Mouse (Mus musculus) heart, embryonic 13.5 days (tissue): ENCODE measurements around the gene Rab11fip5. TPM values are rescaled to one million over a fixed set of nuclear protein-coding genes. Genes with fewer than 3 reads are reported as not detected.

ENCODE experiments used
- ATAC-seq: fragments of 200-750 bp; cut with Nextera tagmentation; 2 replicates; pipeline ENCODE4 v1.8.0; 2017; ENCODE audit warnings: moderate TSS enrichment; ENCODE audit not compliant: insufficient number of reproducible peaks, low FRiP score, low TSS enrichment; ENCODE audit errors: extremely low read depth
- H3K27ac ChIP-seq: fragments of 300-500 bp; sonication (generic); replicated peaks from 2 replicates; pipeline ENCODE4 v1.5.1; 2015; ENCODE audit warnings: moderate library complexity, mild to moderate bottlenecking, inconsistent platforms
- H3K27me3 ChIP-seq: fragments of 300-500 bp; sonication (generic); replicated peaks from 2 replicates; pipeline ENCODE4 v1.6.1; 2015; ENCODE audit warnings: mild to moderate bottlenecking, inconsistent platforms
- H3K36me3 ChIP-seq: fragments of 300-500 bp; sonication (generic); 2 replicates; pipeline ENCODE4 v1.6.1; 2015; ENCODE audit warnings: mild to moderate bottlenecking, inconsistent platforms
- H3K4me1 ChIP-seq: fragments of 300-500 bp; sonication (generic); 2 replicates; pipeline ENCODE4 v1.6.1; 2015; ENCODE audit warnings: inconsistent platforms
- H3K4me2 ChIP-seq: fragments of 300-500 bp; sonication (generic); 2 replicates; pipeline ENCODE4 v1.6.1; 2015; ENCODE audit warnings: inconsistent platforms, mild to moderate bottlenecking, moderate library complexity
- H3K4me3 ChIP-seq: fragments of 300-500 bp; sonication (generic); 2 replicates; pipeline ENCODE4 v1.5.1; 2015; ENCODE audit warnings: moderate library complexity, mild to moderate bottlenecking, inconsistent platforms
- H3K9ac ChIP-seq: fragments of 300-500 bp; sonication (generic); 2 replicates; pipeline ENCODE4 v1.6.1; 2015; ENCODE audit warnings: inconsistent platforms, mild to moderate bottlenecking, moderate library complexity
- H3K9me3 ChIP-seq: fragments of 300-500 bp; sonication (generic); 2 replicates; pipeline ENCODE4 v1.6.1; 2016; ENCODE audit warnings: inconsistent platforms
- WGBS: fragments of 180-500 bp; shearing (Covaris S2); methylation state at CpG from one replicate; pipeline ENCODE4 v1.1.7; 2015; ENCODE audit warnings: mixed read lengths; 5-methylcytosine and 5-hydroxymethylcytosine counted together
- polyA plus RNA-seq: library from polyadenylated mRNA; unstranded; fragments of >200 nt; fragmentation: Nextera tagmentation; extraction: Ambion mirVana; gene quantifications from 2 replicates; pipeline ENCODE4 v1.2.1, GENCODE M21; 2015

The Rab11fip5 gene
- polyA plus RNA-seq, 1 experiment from 2014 or later = 38.7 TPM

DNA sequence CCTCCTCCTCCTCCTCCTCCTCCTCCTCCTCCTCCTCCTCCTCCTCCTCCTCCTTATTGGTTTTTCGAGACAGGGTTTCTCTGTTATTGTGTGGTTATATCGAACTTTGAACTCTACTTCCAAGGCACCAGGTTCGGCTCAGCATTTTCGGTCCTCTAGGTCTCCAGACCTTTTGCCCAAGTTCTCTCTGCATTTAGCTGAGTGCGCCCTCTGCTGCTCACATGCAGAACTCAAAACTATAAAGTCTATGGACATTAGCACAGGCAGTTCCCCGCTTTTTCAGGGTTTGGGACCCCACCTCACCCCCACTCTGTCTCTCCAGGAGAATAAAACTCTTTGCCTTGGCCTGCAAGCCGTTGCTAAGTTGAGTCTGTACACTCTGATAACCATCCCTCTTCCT lies 17.4 kb upstream of the Rab11fip5 start:
- no peaks in the 10 kb centered on the region for H3K36me3 ChIP-seq
- no peak for ATAC-seq
- H3K9ac ChIP-seq = 0 out of 2 replicates have a peak overlapping the region, but pooled peaks have one; percentile 5
- no peak overlapping the region for H3K4me2 ChIP-seq
- WGBS = 12% methylated on average over 6 of the region's 7 CpGs
- H3K9me3 ChIP-seq = no peaks in the 10 kb centered on the region
- H3K27ac ChIP-seq = no peak overlapping the region
- no peaks in the 10 kb centered on the region for H3K4me1 ChIP-seq
- no peak overlapping the region for H3K4me3 ChIP-seq
- peaks cover 16% of the 10 kb centered on the region for H3K27me3 ChIP-seq

DNA sequence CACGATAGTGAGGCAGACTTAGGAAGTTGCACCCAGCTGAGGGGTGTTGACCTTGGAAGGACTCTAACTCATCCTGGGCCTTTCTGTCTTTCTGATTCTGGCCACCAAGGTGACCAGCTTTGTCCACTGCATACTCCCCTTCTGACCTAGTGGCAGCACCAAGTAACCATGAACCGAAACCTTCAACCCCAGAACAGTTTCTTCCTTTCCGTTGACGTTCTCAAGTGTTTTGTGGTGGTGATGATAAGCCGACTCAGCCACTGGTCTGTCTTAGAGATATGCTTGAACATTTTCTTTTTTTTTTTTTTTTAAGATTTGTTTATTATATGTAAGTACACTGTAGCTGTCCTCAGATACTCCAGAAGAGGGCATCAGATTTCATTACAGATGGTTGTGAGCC lies 14.2 kb upstream of the Rab11fip5 start:
- Histone ChIP-seq H3K27ac (no peak overlapping the region), H3K9ac (no peak overlapping the region), H3K9me3 (no peaks in the 10 kb centered on the region), H3K36me3 (no peaks in the 10 kb centered on the region), H3K4me1 (no peaks in the 10 kb centered on the region), H3K4me2 (no peak overlapping the region), H3K4me3 (no peak overlapping the region), H3K27me3 (peaks cover 29% of the 10 kb centered on the region)
- no peak for ATAC-seq
- WGBS = 48% methylated on average over 5 of the region's 5 CpGs

DNA sequence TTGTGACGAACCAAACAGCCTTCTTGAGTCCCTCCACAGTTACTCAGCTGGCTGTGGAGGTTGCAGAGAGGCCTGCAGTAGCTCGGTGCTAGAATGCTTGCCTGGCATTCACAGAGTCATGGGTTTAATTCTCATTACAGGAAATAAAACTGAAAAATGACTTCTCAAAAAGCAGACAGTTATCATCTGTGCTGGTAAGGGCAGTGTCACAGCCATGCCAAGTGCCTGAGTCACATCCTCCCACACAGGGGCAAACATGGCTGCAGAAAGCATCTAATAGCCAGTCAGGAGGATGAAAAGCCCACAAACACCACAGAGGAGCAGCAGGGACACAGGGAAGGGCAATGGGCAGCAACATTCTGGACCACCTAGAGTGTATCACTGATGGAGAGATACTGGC lies 8.4 kb upstream of the Rab11fip5 start:
- no peak overlapping the region for H3K4me2 ChIP-seq
- no peak for ATAC-seq
- peaks cover 19% of the 10 kb centered on the region for H3K27me3 ChIP-seq
- no peak overlapping the region for H3K27ac ChIP-seq
- peaks cover 21% of the 10 kb centered on the region for H3K4me1 ChIP-seq
- no peaks in the 10 kb centered on the region for H3K36me3 ChIP-seq
- H3K9ac ChIP-seq = no peak overlapping the region
- 65% methylated on average over 2 of the region's 2 CpGs for WGBS
- no peaks in the 10 kb centered on the region for H3K9me3 ChIP-seq
- no peak overlapping the region for H3K4me3 ChIP-seq

- Histone ChIP-seq H3K27me3 (peaks cover 12% of the 10 kb centered on the region), H3K9me3 (no peaks in the 10 kb centered on the region), H3K4me1 (peaks cover 32% of the 10 kb centered on the region), H3K27ac (no peak overlapping the region), H3K9ac (no peak overlapping the region), H3K36me3 (no peaks in the 10 kb centered on the region), H3K4me3 (no peak overlapping the region), H3K4me2 (no peak overlapping the region)
- WGBS = 63% methylated on average over 10 of the region's 10 CpGs
- ATAC-seq = no peak
These were observed 7.2 kb upstream of the Rab11fip5 start for GRCm38 (mm10) chr6:85381648-85382020.

DNA sequence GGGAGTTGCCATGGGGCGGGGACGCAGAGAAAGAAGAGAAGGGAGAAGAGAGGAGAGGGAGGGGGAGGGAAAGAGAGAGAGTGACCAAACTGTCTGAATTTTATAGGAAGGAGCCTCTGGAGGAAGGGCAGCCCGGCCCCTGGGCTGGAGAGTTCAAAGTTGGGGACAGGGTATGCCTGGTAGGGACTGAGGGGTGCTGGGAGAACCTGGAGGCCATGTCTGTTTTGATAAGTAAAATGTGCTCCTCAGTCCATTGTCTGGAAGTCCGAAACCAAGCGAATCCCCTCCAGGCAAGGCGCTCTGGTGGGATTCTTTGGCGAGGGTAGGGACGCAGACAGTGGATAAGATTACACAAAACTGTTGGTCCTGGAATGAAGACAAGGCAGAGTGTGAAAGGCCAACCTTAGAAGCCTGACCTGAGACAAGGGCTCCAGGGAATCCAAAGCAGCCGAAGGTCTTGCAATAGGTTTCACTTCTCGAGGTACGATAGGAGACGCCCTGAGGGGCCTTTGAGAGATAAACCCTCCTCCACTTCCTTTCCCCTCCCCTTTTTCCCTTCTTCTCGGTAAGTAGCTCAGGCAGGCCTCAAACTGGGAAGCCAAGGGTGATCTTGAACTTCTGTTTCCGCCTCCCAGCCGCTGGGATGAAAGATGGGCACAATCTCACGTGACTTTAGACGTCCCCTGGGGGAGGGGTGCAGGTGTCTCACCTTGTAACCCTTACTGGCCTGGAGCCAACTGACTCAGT lies 6.6 kb upstream of the Rab11fip5 start:
- H3K4me1 ChIP-seq = peaks cover 34% of the 10 kb centered on the region
- no peak; the same call in 1 of the 2 replicates for ATAC-seq
- WGBS = 22% methylated on average over 17 of the region's 17 CpGs
- no peak overlapping the region for H3K27ac ChIP-seq
- H3K9ac ChIP-seq = peak overlapping the region; percentile 59
- H3K27me3 ChIP-seq = peaks cover 7% of the 10 kb centered on the region
- peak overlapping the region; percentile 62 for H3K4me2 ChIP-seq
- no peaks in the 10 kb centered on the region for H3K9me3 ChIP-seq
- peak overlapping the region; percentile 24 for H3K4me3 ChIP-seq
- no peaks in the 10 kb centered on the region for H3K36me3 ChIP-seq

GRCm38 (mm10) chr6:85380201-85380900 lies 5.9 kb upstream of the Rab11fip5 start:
- H3K27me3 ChIP-seq = no peaks in the 10 kb centered on the region
- no peaks in the 10 kb centered on the region for H3K9me3 ChIP-seq
- peaks cover 36% of the 10 kb centered on the region for H3K4me1 ChIP-seq
- H3K4me2 ChIP-seq = peak overlapping the region; percentile 62
- 0 out of 2 replicates have a peak, but pooled peaks have one; percentile 23 for ATAC-seq
- H3K36me3 ChIP-seq = no peaks in the 10 kb centered on the region
- WGBS = 28% methylated on average over 10 of the region's 10 CpGs
- peak overlapping the region; percentile 59 for H3K9ac ChIP-seq
- no peak overlapping the region for H3K27ac ChIP-seq
- peak overlapping the region; percentile 24 for H3K4me3 ChIP-seq

- WGBS = 45% methylated on average over 8 of the region's 8 CpGs
- H3K9ac ChIP-seq = no peak overlapping the region
These were observed 4.2 kb upstream of the Rab11fip5 start for GRCm38 (mm10) chr6:85378629-85379028.

DNA sequence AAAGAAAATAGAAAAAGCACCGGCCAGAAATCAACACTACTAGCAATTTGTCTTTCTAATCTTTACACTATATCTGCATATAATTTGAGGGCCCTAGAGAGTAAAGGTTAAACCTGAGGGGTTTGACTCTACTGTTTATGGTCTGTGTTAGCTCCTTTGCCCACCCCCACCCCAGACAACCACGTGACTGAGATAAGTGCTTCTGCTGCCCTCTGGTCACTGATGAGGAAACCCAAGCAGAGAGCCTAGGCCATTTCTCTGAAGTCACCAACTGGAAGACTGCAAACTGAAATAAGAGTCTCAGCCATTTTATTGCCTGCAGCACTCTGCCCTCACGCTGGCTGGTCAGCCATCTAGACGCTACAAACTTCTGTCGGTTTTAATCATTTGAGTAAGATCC lies 3.4 kb upstream of the Rab11fip5 start:
- Histone ChIP-seq H3K4me2 (no peak overlapping the region), H3K9me3 (no peaks in the 10 kb centered on the region), H3K36me3 (no peaks in the 10 kb centered on the region), H3K9ac (no peak overlapping the region), H3K4me1 (peaks cover 43% of the 10 kb centered on the region), H3K27me3 (no peaks in the 10 kb centered on the region), H3K27ac (no peak overlapping the region), H3K4me3 (no peak overlapping the region)
- ATAC-seq = no peak
- 55% methylated on average over 5 of the region's 5 CpGs for WGBS

More at GRCm38 (mm10) chr6:85378629-85379028, 4.2 kb upstream of the Rab11fip5 start:
- Histone ChIP-seq H3K36me3 (no peaks in the 10 kb centered on the region), H3K9me3 (no peaks in the 10 kb centered on the region), H3K4me1 (peaks cover 40% of the 10 kb centered on the region), H3K27ac (no peak overlapping the region), H3K4me2 (no peak overlapping the region), H3K27me3 (no peaks in the 10 kb centered on the region), H3K4me3 (no peak overlapping the region)
- no peak for ATAC-seq

GRCm38 (mm10) chr6:85377066-85377734 lies 2.8 kb upstream of the Rab11fip5 start:
- Histone ChIP-seq H3K4me2 (no peak overlapping the region), H3K27ac (no peak overlapping the region), H3K4me1 (peaks cover 50% of the 10 kb centered on the region), H3K36me3 (no peaks in the 10 kb centered on the region), H3K9ac (no peak overlapping the region), H3K4me3 (no peak overlapping the region), H3K27me3 (no peaks in the 10 kb centered on the region), H3K9me3 (no peaks in the 10 kb centered on the region)
- ATAC-seq = no peak
- WGBS = 41% methylated on average over 4 of the region's 4 CpGs

DNA sequence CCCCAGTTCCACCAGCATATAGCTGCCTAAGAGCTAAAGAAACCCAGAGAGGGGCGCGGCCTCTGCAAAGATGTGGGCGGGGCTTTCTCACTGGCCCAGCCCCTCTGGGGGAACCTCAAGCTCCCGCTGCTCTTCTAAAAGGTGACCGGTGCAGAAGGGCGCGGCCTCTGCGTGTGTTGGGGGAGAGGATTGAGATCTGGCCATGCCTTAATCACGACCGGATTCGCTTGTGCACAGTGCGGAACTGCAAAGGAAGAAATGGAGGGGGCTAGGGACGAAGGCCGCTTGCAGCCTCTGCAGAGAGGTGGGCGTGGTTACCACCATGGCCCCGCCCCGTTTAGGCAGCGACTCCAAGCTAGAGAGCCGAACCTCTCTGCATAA lies 290 bp upstream of the Rab11fip5 start:
- no peaks in the 10 kb centered on the region for H3K9me3 ChIP-seq
- H3K27ac ChIP-seq = peak overlapping the region; percentile 96
- H3K27me3 ChIP-seq = no peaks in the 10 kb centered on the region
- peak; percentile 95 for ATAC-seq
- peaks cover 15% of the 10 kb centered on the region; the same call in 1 of the 2 replicates for H3K36me3 ChIP-seq
- WGBS = 0% methylated on average over 19 of the region's 19 CpGs
- peak overlapping the region; percentile 94 for H3K4me3 ChIP-seq
- peaks cover 64% of the 10 kb centered on the region for H3K4me1 ChIP-seq
- peak overlapping the region; percentile 75 for H3K4me2 ChIP-seq
- H3K9ac ChIP-seq = peak overlapping the region; percentile 98

DNA sequence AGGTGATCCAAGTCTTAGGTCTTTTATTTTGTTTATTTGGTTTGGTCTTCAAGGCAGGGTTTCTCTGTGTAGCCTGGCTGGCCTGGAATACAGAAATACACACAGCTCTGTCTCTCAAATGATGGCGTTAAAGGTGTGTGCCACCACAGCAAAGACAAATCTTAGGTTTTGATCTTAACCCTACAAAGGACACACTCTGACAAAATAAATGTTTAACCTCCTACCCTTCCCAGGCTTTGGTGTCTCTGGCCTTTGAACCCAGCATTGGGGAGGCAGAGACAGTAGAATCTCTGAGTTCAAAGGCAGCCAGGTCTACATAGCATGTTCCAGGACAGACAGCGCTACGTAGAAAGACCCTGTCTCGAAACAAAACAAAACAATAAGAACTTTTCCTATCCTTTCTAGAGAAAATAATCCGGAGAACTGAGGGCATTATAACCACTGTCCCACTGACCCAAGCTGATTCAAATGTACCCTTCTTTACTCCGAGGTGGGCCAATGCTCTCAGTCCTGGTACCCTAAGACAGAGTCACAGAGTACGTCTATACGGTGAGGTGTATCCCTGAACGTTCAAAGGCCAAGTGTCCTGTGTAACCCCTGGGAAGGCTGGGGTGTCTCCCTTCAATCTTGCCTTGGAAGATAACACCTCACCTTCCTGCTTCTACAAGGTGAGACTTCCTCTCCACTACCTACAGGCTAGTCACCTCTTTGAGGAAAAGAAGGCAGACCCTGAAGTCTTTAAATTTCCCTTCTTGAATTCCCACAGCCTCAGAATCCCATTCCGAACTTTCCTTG lies 1.2 kb downstream of the Rab11fip5 start:
- Histone ChIP-seq H3K4me2 (peak overlapping the region; percentile 75), H3K27me3 (no peaks in the 10 kb centered on the region), H3K9me3 (no peaks in the 10 kb centered on the region), H3K9ac (peak overlapping the region; percentile 98), H3K4me1 (peaks cover 73% of the 10 kb centered on the region), H3K4me3 (peak overlapping the region; percentile 94), H3K36me3 (peaks cover 15% of the 10 kb centered on the region; the same call in 1 of the 2 replicates), H3K27ac (peak overlapping the region; percentile 96)
- WGBS = 67% methylated on average over 10 of the region's 10 CpGs
- ATAC-seq = no peak
